Mouse (Mus musculus): Measurements from ENCODE around the gene Tanc2.

The Tanc2 gene

GRCm38 (mm10) chr11:105648026-105648425, 58.2 kb downstream of the Tanc2 start:
- no peak for DNase-seq (ENCODE audit: low read depth)

- DNase-seq (ENCODE audit: low read depth): no peak
Observed at GRCm38 (mm10) chr11:105654616-105655015, 64.8 kb downstream of the Tanc2 start.

GRCm38 (mm10) chr11:105655335-105655734, 65.5 kb downstream of the Tanc2 start:
- no peak for DNase-seq (ENCODE audit: low read depth)

- no peak for DNase-seq (ENCODE audit: low read depth)
Observed at GRCm38 (mm10) chr11:105667879-105668278, 78.1 kb downstream of the Tanc2 start.

- no peak for DNase-seq (ENCODE audit: low read depth)
Observed at GRCm38 (mm10) chr11:105678996-105679395, 89.2 kb downstream of the Tanc2 start.

GRCm38 (mm10) chr11:105684747-105685146, 95.0 kb downstream of the Tanc2 start:
- DNase-seq (ENCODE audit: low read depth): no peak

GRCm38 (mm10) chr11:105700528-105700927, 110.7 kb downstream of the Tanc2 start:
- no peak for DNase-seq (ENCODE audit: low read depth)

- no peak for DNase-seq (ENCODE audit: low read depth)
Observed at GRCm38 (mm10) chr11:105719660-105720059, 129.9 kb downstream of the Tanc2 start.

GRCm38 (mm10) chr11:105731541-105731940, 141.8 kb downstream of the Tanc2 start:
- no peak for DNase-seq (ENCODE audit: low read depth)

- no peak for DNase-seq (ENCODE audit: low read depth)
Observed at GRCm38 (mm10) chr11:105731989-105732531, 142.3 kb downstream of the Tanc2 start.

GRCm38 (mm10) chr11:105743171-105743570, 153.4 kb downstream of the Tanc2 start:
- no peak for DNase-seq (ENCODE audit: low read depth)

GRCm38 (mm10) chr11:105749297-105750071, 159.7 kb downstream of the Tanc2 start:
- DNase-seq (ENCODE audit: low read depth): no peak

GRCm38 (mm10) chr11:105758561-105759203, 168.9 kb downstream of the Tanc2 start:
- no peak for DNase-seq (ENCODE audit: low read depth)

GRCm38 (mm10) chr11:105759413-105759812, 169.6 kb downstream of the Tanc2 start:
- no peak for DNase-seq (ENCODE audit: low read depth)

- DNase-seq (ENCODE audit: low read depth): no peak
Observed at GRCm38 (mm10) chr11:105760346-105760745, 170.6 kb downstream of the Tanc2 start.

GRCm38 (mm10) chr11:105777802-105778201, 188.0 kb downstream of the Tanc2 start:
- no peak for DNase-seq (ENCODE audit: low read depth)

GRCm38 (mm10) chr11:105792501-105792900, 202.7 kb downstream of the Tanc2 start:
- no peak for DNase-seq (ENCODE audit: low read depth)

- DNase-seq (ENCODE audit: low read depth): no peak
Observed at GRCm38 (mm10) chr11:105803686-105804085, 213.9 kb downstream of the Tanc2 start.

GRCm38 (mm10) chr11:105804776-105805175, 215.0 kb downstream of the Tanc2 start:
- no peak for DNase-seq (ENCODE audit: low read depth)

- no peak for DNase-seq (ENCODE audit: low read depth)
Observed at GRCm38 (mm10) chr11:105807103-105807502, 217.3 kb downstream of the Tanc2 start.

GRCm38 (mm10) chr11:105823246-105823645, 233.5 kb downstream of the Tanc2 start:
- no peak for DNase-seq (ENCODE audit: low read depth)

- DNase-seq (ENCODE audit: low read depth): no peak
Observed at GRCm38 (mm10) chr11:105823759-105824158, 234.0 kb downstream of the Tanc2 start.

- DNase-seq (ENCODE audit: low read depth): no peak
Observed at GRCm38 (mm10) chr11:105828175-105828574, 238.4 kb downstream of the Tanc2 start.
